Mouse (Mus musculus): Measurements from ENCODE around the gene Rassf6. TPM values are rescaled to one million over a fixed set of nuclear protein-coding genes. Genes with fewer than 3 reads are reported as not detected.

The Rassf6 gene
- polyA plus RNA-seq, 1 experiment from 2014 or later, result 3.9 TPM

DNA sequence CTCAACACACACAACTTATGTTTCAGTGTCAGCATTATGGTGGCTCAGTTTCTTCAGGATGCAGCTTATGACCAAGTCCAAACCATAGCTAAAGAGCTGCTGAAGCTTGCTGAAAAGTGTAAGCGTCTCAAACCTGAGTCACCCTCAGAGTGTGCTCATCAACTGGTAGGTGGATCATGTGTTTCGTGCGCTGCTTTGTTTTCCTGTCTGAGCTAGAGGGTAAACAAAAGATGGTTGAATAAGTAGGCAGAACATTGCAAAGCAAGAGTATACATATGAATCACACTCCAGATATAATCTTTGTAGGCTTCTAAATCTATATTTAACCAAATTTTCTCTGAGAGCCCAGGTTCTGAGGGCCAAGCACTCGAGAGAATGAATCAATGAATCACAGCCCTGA is 76.3 kb downstream of the Rassf6 start:
- Histone ChIP-seq H3K4me2 (no peak overlapping the region), H3K27me3 (no peaks in the 10 kb centered on the region), H3K9ac (no peak overlapping the region), H3K4me3 (no peak overlapping the region), H3K4me1 (no peaks in the 10 kb centered on the region), H3K9me3 (no peaks in the 10 kb centered on the region), H3K27ac (no peak overlapping the region), H3K36me3 (no peaks in the 10 kb centered on the region)
- WGBS, result 83% methylated on average over 4 of the region's 4 CpGs
- no peak for ATAC-seq (ENCODE audit: insufficient number of reproducible peaks, low FRiP score, low TSS enrichment, low read depth)

DNA sequence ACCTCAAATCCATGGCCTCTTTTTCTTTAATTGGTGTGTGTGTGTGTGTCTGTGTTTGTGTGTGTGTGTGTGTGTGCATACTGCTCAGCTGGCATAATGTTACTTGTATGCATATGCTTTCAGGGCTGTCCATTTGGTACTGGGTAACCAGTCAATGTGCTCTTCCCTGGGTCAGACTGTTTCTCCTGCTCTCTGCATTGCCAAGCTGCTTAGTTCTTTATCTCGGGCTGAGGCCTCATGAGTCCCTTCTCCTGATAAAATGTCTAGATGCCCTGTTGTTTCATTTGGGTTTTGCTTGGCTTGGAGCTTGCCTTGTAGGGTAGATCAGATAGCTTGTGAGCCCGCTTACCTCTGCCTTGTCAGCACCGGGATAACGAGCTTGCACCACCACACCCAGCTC is 77.6 kb downstream of the Rassf6 start:
- no peak for ATAC-seq (ENCODE audit: insufficient number of reproducible peaks, low FRiP score, low TSS enrichment, low read depth)
- H3K9ac ChIP-seq, result no peak overlapping the region
- no peak overlapping the region for H3K4me3 ChIP-seq
- no peaks in the 10 kb centered on the region for H3K4me1 ChIP-seq
- WGBS, result 73% methylated on average over 4 of the region's 4 CpGs
- no peaks in the 10 kb centered on the region for H3K27me3 ChIP-seq
- no peaks in the 10 kb centered on the region for H3K36me3 ChIP-seq
- H3K9me3 ChIP-seq, result no peaks in the 10 kb centered on the region
- H3K4me2 ChIP-seq, result no peak overlapping the region
- H3K27ac ChIP-seq, result no peak overlapping the region

DNA sequence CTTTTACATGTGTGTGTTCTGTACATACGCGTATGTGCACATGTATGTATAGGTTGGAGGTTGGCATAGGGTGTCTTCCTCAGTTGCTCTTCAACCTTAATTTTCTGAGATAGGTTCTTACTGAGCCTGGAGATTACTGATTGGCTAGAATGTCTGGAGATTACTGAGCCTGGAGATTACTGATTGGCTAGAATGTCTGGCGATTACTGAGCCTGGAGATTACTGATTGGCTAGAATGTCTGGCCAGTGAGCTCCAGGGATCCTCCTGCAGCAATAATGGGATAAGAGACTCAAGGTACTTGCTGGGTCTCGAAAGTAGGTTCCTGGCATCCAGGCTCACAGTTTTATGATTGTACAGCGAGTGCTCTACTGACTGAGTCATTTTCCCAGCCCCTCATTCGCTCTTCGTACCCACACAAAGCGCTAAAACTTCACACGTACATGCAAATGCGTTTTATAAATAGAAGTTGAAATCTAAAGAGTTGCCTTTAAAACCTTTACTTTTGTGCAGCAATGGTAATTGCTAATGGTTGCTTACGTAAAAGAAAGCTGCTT is 78.7 kb downstream of the Rassf6 start:
- Histone ChIP-seq H3K27me3 (no peaks in the 10 kb centered on the region), H3K4me2 (no peak overlapping the region), H3K36me3 (no peaks in the 10 kb centered on the region), H3K4me1 (no peaks in the 10 kb centered on the region), H3K27ac (no peak overlapping the region), H3K9me3 (no peaks in the 10 kb centered on the region), H3K4me3 (no peak overlapping the region), H3K9ac (no peak overlapping the region)
- no peak for ATAC-seq (ENCODE audit: insufficient number of reproducible peaks, low FRiP score, low TSS enrichment, low read depth)
- WGBS, result 87% methylated on average over 11 of the region's 11 CpGs

DNA sequence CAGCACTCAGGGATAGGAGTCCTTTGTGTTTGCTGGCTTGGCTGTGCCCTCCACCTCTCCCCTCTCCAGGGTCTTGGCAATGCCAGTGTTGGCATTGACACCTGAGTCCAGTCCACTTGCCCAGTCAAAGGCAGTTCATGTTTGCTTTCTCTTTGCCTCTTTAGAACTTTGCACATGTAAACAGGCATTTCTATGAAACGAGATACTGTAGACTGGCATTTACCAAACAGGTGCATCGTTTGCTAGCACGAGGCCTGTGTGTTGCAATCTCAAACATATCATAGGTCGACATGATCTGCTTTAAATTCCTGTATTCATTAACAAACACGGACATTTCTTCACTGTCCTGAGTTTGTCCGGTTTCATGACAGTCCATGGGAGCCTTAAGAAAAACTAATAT is 79.7 kb downstream of the Rassf6 start, which contains the start of gene 5830473C10Rik:
Gene 5830473C10Rik, plus strand, starts transcription at position 365 of the 400 bp plus-strand sequence.
- H3K4me3 ChIP-seq, result no peak within 1 kb of the TSS
- no peak within 1 kb of the TSS for H3K27ac ChIP-seq
- 89% methylated on average over 6 of the region's 6 CpGs for WGBS
- H3K9ac ChIP-seq, result no peak within 1 kb of the TSS
- no peak within 1 kb of the TSS for H3K4me2 ChIP-seq
- no peaks in the 10 kb centered on the region for H3K4me1 ChIP-seq
- ATAC-seq (ENCODE audit: insufficient number of reproducible peaks, low FRiP score, low TSS enrichment, low read depth), result no peak
- H3K27me3 ChIP-seq, result no peaks in the 10 kb centered on the region
- H3K36me3 ChIP-seq, result no peaks in the 10 kb centered on the region
- no peaks in the 10 kb centered on the region for H3K9me3 ChIP-seq

DNA sequence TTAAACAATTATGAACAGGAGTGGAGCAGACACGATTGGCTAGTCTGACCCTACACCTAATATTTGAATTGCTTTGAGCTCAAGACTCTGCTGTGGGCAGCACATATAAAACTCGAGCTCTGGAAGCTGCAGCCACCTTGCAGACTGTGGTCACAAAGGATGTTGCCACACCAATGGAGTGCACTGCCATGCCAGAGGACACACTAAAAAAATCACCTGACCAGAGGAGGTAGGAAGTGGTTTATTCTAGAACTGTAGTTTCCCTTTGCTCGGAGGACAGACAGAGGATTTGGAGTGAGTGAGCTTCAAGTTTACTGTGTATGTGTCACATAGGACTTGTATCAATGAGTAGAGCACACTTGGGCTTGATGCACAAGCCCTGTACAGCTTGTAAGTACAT is 84.4 kb downstream of the Rassf6 start:
- no peak overlapping the region for H3K4me2 ChIP-seq
- ATAC-seq (ENCODE audit: insufficient number of reproducible peaks, low FRiP score, low TSS enrichment, low read depth), result no peak
- H3K9ac ChIP-seq, result no peak overlapping the region
- H3K27me3 ChIP-seq, result no peaks in the 10 kb centered on the region
- no peak overlapping the region for H3K27ac ChIP-seq
- no peaks in the 10 kb centered on the region for H3K9me3 ChIP-seq
- no peak overlapping the region for H3K4me3 ChIP-seq
- no peaks in the 10 kb centered on the region for H3K36me3 ChIP-seq
- H3K4me1 ChIP-seq, result no peaks in the 10 kb centered on the region
- 70% methylated on average over 3 of the region's 3 CpGs for WGBS

Other genes with a start within 250 kb of the Rassf6 start
- 2.5 and 12.6 TPM in 2 replicates for gene Alb, start 179.8 kb downstream of the Rassf6 start, polyA plus RNA-seq (2015; fragmentation: Nextera tagmentation; extraction: Ambion mirVana)
- 4.0 and 26.6 TPM in 2 replicates for gene Afp, start 149.9 kb downstream of the Rassf6 start, polyA plus RNA-seq (2015; fragmentation: Nextera tagmentation; extraction: Ambion mirVana)
- gene Afm, start 121.7 kb downstream of the Rassf6 start, polyA plus RNA-seq (2015; fragmentation: Nextera tagmentation; extraction: Ambion mirVana), result 0.09 TPM in 1 of 2 replicates, not detected in the other
- gene 5830473C10Rik, start 79.5 kb downstream of the Rassf6 start, polyA plus RNA-seq (2015; fragmentation: Nextera tagmentation; extraction: Ambion mirVana), result 0.14 TPM in 1 of 2 replicates, not detected in the other
- gene Cxcl5, start 118.7 kb upstream of the Rassf6 start, polyA plus RNA-seq (2015; fragmentation: Nextera tagmentation; extraction: Ambion mirVana), result 1.3 and 2.1 TPM in 2 replicates
- gene Ppbp, start 127.9 kb upstream of the Rassf6 start, polyA plus RNA-seq (2015; fragmentation: Nextera tagmentation; extraction: Ambion mirVana), result 4.1 and 4.2 TPM in 2 replicates
- gene Pf4, start 131.8 kb upstream of the Rassf6 start, polyA plus RNA-seq (2015; fragmentation: Nextera tagmentation; extraction: Ambion mirVana), result 83.8 and 108 TPM in 2 replicates
- gene Cxcl3, start 145.4 kb upstream of the Rassf6 start, polyA plus RNA-seq (2015; fragmentation: Nextera tagmentation; extraction: Ambion mirVana), result 0.38 TPM in 1 of 2 replicates, not detected in the other
- gene Cxcl15, start 153.9 kb upstream of the Rassf6 start, polyA plus RNA-seq (2015; fragmentation: Nextera tagmentation; extraction: Ambion mirVana), result 0.34 and 0.58 TPM in 2 replicates